Mouse (Mus musculus): ENCODE measurements at regions not wholly inside any gene's neighbourhood (a gene's known extent, or its start where the extent isn't known, plus 50 kb on each side); places are given as distances from the start of the nearest gene placed in this dataset.

DNA sequence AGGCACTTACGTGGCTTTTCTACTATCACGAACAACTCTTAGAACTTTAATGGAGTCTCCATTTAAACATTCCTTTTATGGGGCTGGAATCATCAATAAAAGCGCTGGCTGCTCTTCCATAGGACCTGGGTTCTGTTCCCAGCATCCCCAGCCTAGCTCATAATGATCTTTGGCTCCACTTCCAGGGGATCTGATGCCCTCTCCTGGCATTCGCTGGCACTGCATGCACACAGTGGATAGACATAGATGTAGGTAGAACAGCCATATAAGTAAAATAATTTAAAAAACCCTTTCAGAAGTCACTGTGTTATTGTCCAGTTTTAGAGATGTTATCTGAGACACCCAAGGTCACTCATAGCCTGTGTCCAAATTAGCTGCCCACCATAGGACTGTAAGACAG, 216.4 kb upstream of the Csf3r start:
- Histone ChIP-seq H3K36me3 (ENCODE audit: control insufficient read depth, insufficient read depth, low read length) (no peaks in the 10 kb centered on the region), H3K4me3 (ENCODE audit: extremely low read depth, insufficient read depth, insufficient read length) (no peak overlapping the region), H3K27ac (ENCODE audit: insufficient read depth, low read length) (no peak overlapping the region), H3K27me3 (ENCODE audit: control insufficient read depth, insufficient read depth, low read length) (no peaks in the 10 kb centered on the region), H3K4me1 (ENCODE audit: control insufficient read depth, insufficient read depth, insufficient read length) (no peaks in the 10 kb centered on the region)
- DNase-seq (ENCODE audit: low read depth in 1 of 2, low spot score in 2 of 2): no peak
- WGBS: 91% methylated on average over 4 of the region's 4 CpGs
- no peak for TF ChIP-seq POLR2A (IDR thresholded peaks at IDR 0.05; ENCODE audit: low read depth, low read length)
- TF ChIP-seq CTCF (IDR thresholded peaks at IDR 0.05; ENCODE audit: extremely low read depth, insufficient read depth, insufficient read length, insufficient replicate concordance): no peak

GRCm38 (mm10) chr4:125809446-125810108, 214.8 kb upstream of the Csf3r start:
- H3K27ac ChIP-seq (ENCODE audit: insufficient read depth, low read length): no peak overlapping the region
- TF ChIP-seq POLR2A (IDR thresholded peaks at IDR 0.05; ENCODE audit: low read depth, low read length) (no peak), CTCF (IDR thresholded peaks at IDR 0.05; ENCODE audit: extremely low read depth, insufficient read depth, insufficient read length, insufficient replicate concordance) (no peak)
- 32% methylated on average over 9 of the region's 9 CpGs for WGBS
- no peaks in the 10 kb centered on the region for H3K36me3 ChIP-seq (ENCODE audit: control insufficient read depth, insufficient read depth, low read length)
- no peaks in the 10 kb centered on the region for H3K4me1 ChIP-seq (ENCODE audit: control insufficient read depth, insufficient read depth, insufficient read length)
- no peak overlapping the region for H3K4me3 ChIP-seq (ENCODE audit: extremely low read depth, insufficient read depth, insufficient read length)
- no peak for DNase-seq (ENCODE audit: low read depth in 1 of 2, low spot score in 2 of 2)
- H3K27me3 ChIP-seq (ENCODE audit: control insufficient read depth, insufficient read depth, low read length): no peaks in the 10 kb centered on the region

DNA sequence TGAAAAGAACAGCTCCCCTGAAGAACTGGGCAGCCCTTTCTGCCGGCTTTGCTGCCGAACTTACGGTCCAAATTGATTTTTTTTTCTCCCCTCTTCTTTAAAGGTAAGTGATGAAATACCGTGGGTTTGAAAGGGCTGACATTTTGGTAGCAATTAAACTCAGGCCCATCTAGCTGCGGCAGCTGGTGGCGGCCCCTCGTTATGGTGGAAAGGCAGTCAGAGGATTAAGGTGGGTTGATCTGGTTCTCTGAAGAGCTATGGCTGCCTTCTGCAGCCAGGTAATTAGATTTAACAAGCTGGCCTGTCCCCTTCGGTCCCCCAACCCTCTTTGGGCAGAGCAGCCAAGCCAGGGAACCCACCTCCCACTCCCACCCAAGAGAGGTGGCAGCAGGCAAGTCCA, 214.1 kb upstream of the Csf3r start:
- Histone ChIP-seq H3K4me1 (ENCODE audit: control insufficient read depth, insufficient read depth, insufficient read length) (no peaks in the 10 kb centered on the region), H3K27me3 (ENCODE audit: control insufficient read depth, insufficient read depth, low read length) (no peaks in the 10 kb centered on the region), H3K27ac (ENCODE audit: insufficient read depth, low read length) (no peak overlapping the region), H3K36me3 (ENCODE audit: control insufficient read depth, insufficient read depth, low read length) (no peaks in the 10 kb centered on the region), H3K4me3 (ENCODE audit: extremely low read depth, insufficient read depth, insufficient read length) (no peak overlapping the region)
- 71% methylated on average over 8 of the region's 8 CpGs for WGBS
- no peak for TF ChIP-seq POLR2A (IDR thresholded peaks at IDR 0.05; ENCODE audit: low read depth, low read length)
- no peak for TF ChIP-seq CTCF (IDR thresholded peaks at IDR 0.05; ENCODE audit: extremely low read depth, insufficient read depth, insufficient read length, insufficient replicate concordance)
- no peak for DNase-seq (ENCODE audit: low read depth in 1 of 2, low spot score in 2 of 2)

- H3K36me3 ChIP-seq (ENCODE audit: control insufficient read depth, insufficient read depth, low read length): no peaks in the 10 kb centered on the region
- no peak overlapping the region for H3K27ac ChIP-seq (ENCODE audit: insufficient read depth, low read length)
- H3K27me3 ChIP-seq (ENCODE audit: control insufficient read depth, insufficient read depth, low read length): no peaks in the 10 kb centered on the region
- no peak for DNase-seq (ENCODE audit: low read depth in 1 of 2, low spot score in 2 of 2)
- H3K4me3 ChIP-seq (ENCODE audit: extremely low read depth, insufficient read depth, insufficient read length): no peak overlapping the region
- H3K4me1 ChIP-seq (ENCODE audit: control insufficient read depth, insufficient read depth, insufficient read length): no peaks in the 10 kb centered on the region
- TF ChIP-seq POLR2A (IDR thresholded peaks at IDR 0.05; ENCODE audit: low read depth, low read length) (no peak), CTCF (IDR thresholded peaks at IDR 0.05; ENCODE audit: extremely low read depth, insufficient read depth, insufficient read length, insufficient replicate concordance) (no peak)
- 73% methylated on average over 12 of the region's 12 CpGs for WGBS
Observed at GRCm38 (mm10) chr4:125814311-125814710, 210.0 kb upstream of the Csf3r start.

- no peak overlapping the region for H3K4me3 ChIP-seq (ENCODE audit: extremely low read depth, insufficient read depth, insufficient read length)
- DNase-seq (ENCODE audit: low read depth in 1 of 2, low spot score in 2 of 2): no peak
- H3K27ac ChIP-seq (ENCODE audit: insufficient read depth, low read length): no peak overlapping the region
- H3K27me3 ChIP-seq (ENCODE audit: control insufficient read depth, insufficient read depth, low read length): no peaks in the 10 kb centered on the region
- H3K36me3 ChIP-seq (ENCODE audit: control insufficient read depth, insufficient read depth, low read length): no peaks in the 10 kb centered on the region
- WGBS: 47% methylated on average over 3 of the region's 3 CpGs
- no peaks in the 10 kb centered on the region for H3K4me1 ChIP-seq (ENCODE audit: control insufficient read depth, insufficient read depth, insufficient read length)
- TF ChIP-seq CTCF (IDR thresholded peaks at IDR 0.05; ENCODE audit: extremely low read depth, insufficient read depth, insufficient read length, insufficient replicate concordance) (no peak), POLR2A (IDR thresholded peaks at IDR 0.05; ENCODE audit: low read depth, low read length) (no peak)
Observed at GRCm38 (mm10) chr4:125815276-125815675, 209.1 kb upstream of the Csf3r start.

GRCm38 (mm10) chr4:125824525-125824924, 199.8 kb upstream of the Csf3r start:
- H3K4me1 ChIP-seq (ENCODE audit: control insufficient read depth, insufficient read depth, insufficient read length): no peaks in the 10 kb centered on the region
- H3K27ac ChIP-seq (ENCODE audit: insufficient read depth, low read length): no peak overlapping the region
- H3K4me3 ChIP-seq (ENCODE audit: extremely low read depth, insufficient read depth, insufficient read length): no peak overlapping the region
- H3K36me3 ChIP-seq (ENCODE audit: control insufficient read depth, insufficient read depth, low read length): no peaks in the 10 kb centered on the region
- 28% methylated on average over 3 of the region's 3 CpGs for WGBS
- DNase-seq (ENCODE audit: low read depth in 1 of 2, low spot score in 2 of 2): no peak
- TF ChIP-seq POLR2A (IDR thresholded peaks at IDR 0.05; ENCODE audit: low read depth, low read length): no peak
- TF ChIP-seq CTCF (IDR thresholded peaks at IDR 0.05; ENCODE audit: extremely low read depth, insufficient read depth, insufficient read length, insufficient replicate concordance): no peak
- H3K27me3 ChIP-seq (ENCODE audit: control insufficient read depth, insufficient read depth, low read length): no peaks in the 10 kb centered on the region

DNA sequence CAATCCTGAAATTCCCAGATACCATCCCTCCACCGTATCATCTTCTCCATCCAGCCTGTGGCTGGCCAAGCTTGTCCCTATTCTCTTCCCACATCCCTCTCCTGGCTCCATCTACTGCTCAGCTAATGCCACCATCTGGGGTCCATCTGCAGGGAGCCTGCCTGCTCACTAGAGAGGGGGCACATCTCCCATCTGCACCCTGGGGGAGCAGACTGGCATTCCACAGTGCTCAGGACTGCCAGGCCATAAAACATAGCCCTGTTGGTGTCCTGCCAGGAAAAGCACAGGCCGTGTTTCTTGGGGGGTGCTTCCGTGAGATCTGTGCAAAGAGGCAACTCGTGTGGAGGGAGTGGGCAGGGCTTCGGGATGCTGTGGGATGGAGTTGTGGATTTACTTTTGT, 197.9 kb upstream of the Csf3r start:
- Histone ChIP-seq H3K27ac (ENCODE audit: insufficient read depth, low read length) (no peak overlapping the region), H3K4me3 (ENCODE audit: extremely low read depth, insufficient read depth, insufficient read length) (no peak overlapping the region)
- 69% methylated on average over 5 of the region's 5 CpGs for WGBS

More for the DNA sequence above, 197.9 kb upstream of the Csf3r start:
- DNase-seq (ENCODE audit: low read depth in 1 of 2, low spot score in 2 of 2): no peak
- TF ChIP-seq POLR2A (IDR thresholded peaks at IDR 0.05; ENCODE audit: low read depth, low read length) (no peak), CTCF (IDR thresholded peaks at IDR 0.05; ENCODE audit: extremely low read depth, insufficient read depth, insufficient read length, insufficient replicate concordance) (no peak)
- Histone ChIP-seq H3K4me1 (ENCODE audit: control insufficient read depth, insufficient read depth, insufficient read length) (no peaks in the 10 kb centered on the region), H3K27me3 (ENCODE audit: control insufficient read depth, insufficient read depth, low read length) (no peaks in the 10 kb centered on the region), H3K36me3 (ENCODE audit: control insufficient read depth, insufficient read depth, low read length) (no peaks in the 10 kb centered on the region)

Measured in spleen, adult 2 months (tissue).